Mouse (Mus musculus): ENCODE results near the gene Dbndd1. TPM values are rescaled to one million over a fixed set of nuclear protein-coding genes. Genes with fewer than 3 reads are reported as not detected.
"Not testable (repeated sequence)": the region's sequence is repeated elsewhere in the genome, so short reads cannot be mapped to it uniquely, and the experiment has no call there.

Gene Dbndd1
- total RNA-seq, 2 experiments from 2014 or later = not detected

GRCm38 (mm10) chr8:123492898-123493297 lies 22.4 kb downstream of the Dbndd1 start:
- no peak for DNase-seq

GRCm38 (mm10) chr8:123491280-123492075 lies 23.8 kb downstream of the Dbndd1 start:
- DNase-seq = no peak

GRCm38 (mm10) chr8:123482627-123483026 lies 32.6 kb downstream of the Dbndd1 start:
- DNase-seq = no peak

- DNase-seq = no peak
These were observed 36.6 kb downstream of the Dbndd1 start for GRCm38 (mm10) chr8:123478456-123479218.

- peak; percentile 94 for DNase-seq
These were observed 37.5 kb downstream of the Dbndd1 start, which contains the start of gene Afg3l1 for GRCm38 (mm10) chr8:123477737-123478258. Afg3l1 (plus strand) TSS chr8:123477903.

GRCm38 (mm10) chr8:123476911-123477736 lies 38.1 kb downstream of the Dbndd1 start:
- peak; percentile 9 for DNase-seq

GRCm38 (mm10) chr8:123474549-123474948 lies 40.7 kb downstream of the Dbndd1 start:
- not testable (repeated sequence) for DNase-seq

- DNase-seq = not testable (repeated sequence)
These were observed 42.3 kb downstream of the Dbndd1 start for GRCm38 (mm10) chr8:123472991-123473390.

- no peak for DNase-seq
These were observed 47.8 kb downstream of the Dbndd1 start for GRCm38 (mm10) chr8:123467476-123467875.

- DNase-seq = no peak
These were observed 51.6 kb downstream of the Dbndd1 start for GRCm38 (mm10) chr8:123463651-123464050.

Other genes with a start within 250 kb of the Dbndd1 start
- 10 to 100 TPM; 16.7 to 22.9 TPM for gene Fanca, start 196.9 kb downstream of the Dbndd1 start, total RNA-seq (2021)
- gene Spire2, start 182.8 kb downstream of the Dbndd1 start, total RNA-seq (2021) = under 1 TPM; 0.38 to 0.61 TPM
- 100 to 1,000 TPM; 174 to 178 TPM for gene Tcf25, start 141.7 kb downstream of the Dbndd1 start, total RNA-seq (2021)
- gene Mc1r, start 108.4 kb downstream of the Dbndd1 start, total RNA-seq (2021) = not detected
- gene Tubb3, start 104.0 kb downstream of the Dbndd1 start, total RNA-seq (2021) = 1 to 10 TPM; 1.8 to 2.5 TPM
- 10 to 100 TPM; 65.4 to 68.0 TPM for gene Def8, start 91.9 kb downstream of the Dbndd1 start, total RNA-seq (2021)
- 10 to 100 TPM; 56.2 to 56.3 TPM for gene Afg3l1, start 37.6 kb downstream of the Dbndd1 start, total RNA-seq (2021)
- gene Gas8, start 3.4 kb upstream of the Dbndd1 start, total RNA-seq (2021) = 1 to 10 TPM; 6.7 to 7.0 TPM
- gene Rhou, start 138.5 kb upstream of the Dbndd1 start, total RNA-seq (2021) = 10 to 100 TPM; 14.7 to 15.4 TPM